Mouse (Mus musculus) heart, adult 9 months (tissue): ENCODE data around the gene Chrna7.

ENCODE experiments used
- DNase-seq, 2 experiments: peaks; one replicate each; pipeline ENCODE4 v3.0.0; 2022; ENCODE audit warnings: low spot score in 2 of 2

Chrna7 gene

GRCm38 (mm10) chr7:63212084-63212723 is at the start of gene Chrna7:
TSS of gene Chrna7 (minus strand) at chr7:63212569.
- DNase-seq, result peak; percentile 37 to 56

- no peak for DNase-seq
These were observed 37.0 kb upstream of the Chrna7 start for GRCm38 (mm10) chr7:63249404-63249803.

- DNase-seq, result no peak
These were observed 25.6 kb upstream of the Chrna7 start for GRCm38 (mm10) chr7:63237852-63238516.

GRCm38 (mm10) chr7:63225066-63225780 is 12.9 kb upstream of the Chrna7 start:
- DNase-seq, result no peak

GRCm38 (mm10) chr7:63211641-63212083 is 707 bp downstream of the Chrna7 start:
- DNase-seq, result no peak

- DNase-seq, result no peak
These were observed 2.9 kb downstream of the Chrna7 start for GRCm38 (mm10) chr7:63209501-63209900.

- no peak for DNase-seq
These were observed 5.2 kb downstream of the Chrna7 start for GRCm38 (mm10) chr7:63207137-63207536.

GRCm38 (mm10) chr7:63195560-63195959 is 16.8 kb downstream of the Chrna7 start:
- DNase-seq, result no peak

- no peak for DNase-seq
These were observed 22.5 kb downstream of the Chrna7 start for GRCm38 (mm10) chr7:63189647-63190534.

- no peak for DNase-seq
These were observed 42.1 kb downstream of the Chrna7 start for GRCm38 (mm10) chr7:63170063-63170787.

GRCm38 (mm10) chr7:63164617-63165016 is 47.8 kb downstream of the Chrna7 start:
- no peak for DNase-seq

- no peak for DNase-seq
These were observed 50.0 kb downstream of the Chrna7 start for GRCm38 (mm10) chr7:63162272-63162864.

- DNase-seq, result no peak
These were observed 59.1 kb downstream of the Chrna7 start for GRCm38 (mm10) chr7:63153239-63153638.

GRCm38 (mm10) chr7:63148740-63149139 is 63.6 kb downstream of the Chrna7 start:
- no peak for DNase-seq

- no peak for DNase-seq
These were observed 64.0 kb downstream of the Chrna7 start for GRCm38 (mm10) chr7:63148321-63148720.

- no peak for DNase-seq
These were observed 89.8 kb downstream of the Chrna7 start for GRCm38 (mm10) chr7:63122547-63122946.

- DNase-seq, result no peak
These were observed 98.7 kb downstream of the Chrna7 start for GRCm38 (mm10) chr7:63113671-63114070.

GRCm38 (mm10) chr7:63113252-63113651 is 99.1 kb downstream of the Chrna7 start:
- no peak for DNase-seq

- no peak for DNase-seq
These were observed 103.0 kb downstream of the Chrna7 start for GRCm38 (mm10) chr7:63109348-63109747.

GRCm38 (mm10) chr7:63085954-63086353 is 126.4 kb downstream of the Chrna7 start:
- DNase-seq, result no peak
